13 mouse cellular contexts compared by ENCODE assay signal in the genomic region with DNA sequence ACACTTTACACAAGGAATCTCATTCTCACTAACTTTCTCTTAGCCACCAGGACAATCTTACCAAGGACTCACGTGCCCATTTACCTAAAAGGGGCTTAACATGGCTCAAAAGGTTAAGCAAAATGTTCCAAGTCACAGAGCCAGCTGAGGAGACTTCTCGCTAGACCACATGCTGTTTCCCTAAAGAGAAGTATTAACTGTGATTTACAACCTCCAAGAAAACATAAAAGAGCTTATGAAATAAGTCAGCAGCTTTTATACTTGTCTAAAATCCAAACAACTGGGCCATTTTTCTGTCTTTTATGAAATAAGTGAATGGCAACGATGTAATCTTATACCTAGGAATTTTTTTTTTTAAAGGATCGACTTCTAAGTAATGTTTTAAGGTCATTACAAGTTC.
DNase-seq lines count a peak whose midpoint lies in the region; ATAC-seq and TF ChIP-seq lines count a peak whose summit lies in the region.
"Had no signal": no experiment of that assay in that cellular context is flagged by ENCODE, and none has a peak within 500 bp of the region (broad histone marks: within the 10 kb centered on the region; RNA-seq: fewer than 3 reads in every experiment).

No protein-coding gene starts in this region.

- peak overlapping the region; percentile 76 for H3K27ac ChIP-seq in forebrain, embryonic 16.5 days (ENCODE audit: low read length)
- H3K27ac ChIP-seq in limb, embryonic 14.5 days (replicated peaks; ENCODE audit: low read depth, low read length) = no peak overlapping the region

- intact Hi-C loops in left cerebral cortex, postnatal 10 days (cut with DNase I) = loop anchor here (5.0 kb wide), 1 partner anchor 76 kb away; the partner anchor contains the start of gene Dclk2

- peaks cover 58% of the 10 kb centered on the region for H3K4me1 ChIP-seq in E14TG2a.4 (replicated peaks; ENCODE audit: low read depth, low read length)
- peaks cover 53% of the 10 kb centered on the region for H3K4me1 ChIP-seq in forebrain, embryonic 16.5 days (replicated peaks; ENCODE audit: control insufficient read depth, insufficient read depth, low read length)
- H3K4me1 ChIP-seq in limb, embryonic 14.5 days (ENCODE audit: control insufficient read depth, insufficient read depth, low read length) = peaks cover 23% of the 10 kb centered on the region

- WGBS in forebrain, embryonic 16.5 days = 11% methylated on average over 4 of the region's 4 CpGs
- WGBS in limb, embryonic 14.5 days = 9% methylated on average over 4 of the region's 4 CpGs

- H3K36me3 ChIP-seq in E14TG2a.4 (ENCODE audit: insufficient read depth, low read length) = peaks cover 14% of the 10 kb centered on the region
- H3K36me3 ChIP-seq in forebrain, embryonic 16.5 days (ENCODE audit: control insufficient read depth, insufficient read depth) = no peaks in the 10 kb centered on the region
- H3K36me3 ChIP-seq in limb, embryonic 14.5 days (ENCODE audit: control insufficient read depth, insufficient read depth, low read length) = no peaks in the 10 kb centered on the region

- no peak overlapping the region for H3K4me2 ChIP-seq in forebrain, embryonic 16.5 days (ENCODE audit: low read length)
- no peak overlapping the region for H3K4me2 ChIP-seq in limb, embryonic 14.5 days (replicated peaks; ENCODE audit: low read depth, low read length, severe bottlenecking)

- peak; percentile 36 for DNase-seq in R1 (ENCODE audit: low read depth, low spot score)
- peak; percentile 61 for DNase-seq in limb, embryonic 14.5 days (ENCODE audit: low spot score)
- no peak for DNase-seq in retina, postnatal 1 day
- no peak for DNase-seq in right cerebral cortex, adult 18-20 months
- DNase-seq in cerebellum, postnatal 14 days = no peak
- no peak for DNase-seq in left cerebral cortex, postnatal 10 days (ENCODE audit: extremely low spot score in 1 of 2, low spot score in 2 of 2)
- DNase-seq: adrenal gland, adult 8-10 months; cerebellum, adult 2 months; liver; lung, postnatal 4 days; thymus, postnatal 25 days had no signal

- TF ChIP-seq POLR2A in limb, embryonic 14.5 days (IDR thresholded peaks at IDR 0.05; ENCODE audit: borderline replicate concordance, extremely low read depth, insufficient read depth, insufficient read length) = no peak

- no peak for TF ChIP-seq CTCF in E14TG2a.4 (conservative IDR thresholded peaks at IDR 0.05; ENCODE audit: low read length)

- peak overlapping the region; percentile 18; the same call in 1 of the 2 replicates for H3K4me3 ChIP-seq in E14TG2a.4 (replicated peaks; ENCODE audit: low read length)
- H3K4me3 ChIP-seq in forebrain, embryonic 16.5 days (replicated peaks; ENCODE audit: low read length) = no peak overlapping the region
- no peak overlapping the region for H3K4me3 ChIP-seq in limb, embryonic 14.5 days (replicated peaks; ENCODE audit: low read length)

- peaks cover 28% of the 10 kb centered on the region for H3K9me3 ChIP-seq in E14TG2a.4 (ENCODE audit: low read length)
- H3K9me3 ChIP-seq in forebrain, embryonic 16.5 days (ENCODE audit: control insufficient read depth, low read length) = no peaks in the 10 kb centered on the region
- no peaks in the 10 kb centered on the region for H3K9me3 ChIP-seq in limb, embryonic 14.5 days (ENCODE audit: control insufficient read depth, low read length)

- no peaks in the 10 kb centered on the region for H3K27me3 ChIP-seq in E14TG2a.4 (ENCODE audit: insufficient read depth, low read length)
- no peaks in the 10 kb centered on the region for H3K27me3 ChIP-seq in forebrain, embryonic 16.5 days (replicated peaks; ENCODE audit: control insufficient read depth, insufficient read depth, low read length)
- H3K27me3 ChIP-seq in limb, embryonic 14.5 days (ENCODE audit: control insufficient read depth, insufficient read depth, low read length) = no peaks in the 10 kb centered on the region

- H3K9ac ChIP-seq in forebrain, embryonic 16.5 days (replicated peaks; ENCODE audit: low read depth, low read length) = no peak overlapping the region
- H3K9ac ChIP-seq in limb, embryonic 14.5 days (ENCODE audit: low read depth, low read length, severe bottlenecking) = no peak overlapping the region

- ATAC-seq in forebrain, embryonic 16.5 days = no peak
- no peak; the same call in 1 of the 2 replicates for ATAC-seq in limb, embryonic 14.5 days (ENCODE audit: low FRiP score, low read depth)

Comparison
In these comparisons a context has a peak if more than half of its experiments do, and no peak if none do; other contexts are left out.
1. DNase-seq: peak in R1 (single experiment) and limb, embryonic 14.5 days (single experiment); none in retina, postnatal 1 day (single experiment), right cerebral cortex, adult 18-20 months (single experiment), cerebellum, postnatal 14 days (0 of 2) and left cerebral cortex, postnatal 10 days (0 of 2).